Mouse (Mus musculus) embryonic fibroblast, embryonic 13.5 days (primary cell): ENCODE measurements around the gene Blnk.

Source experiments
- CTCF ChIP-seq: IDR thresholded peaks from 2 replicates; pipeline ENCODE4 v1.5.1; 2011; ENCODE audit warnings: mild to moderate bottlenecking, control low read depth, low read length, moderate library complexity, borderline replicate concordance; ENCODE audit not compliant: insufficient read depth
- POLR2A ChIP-seq: IDR thresholded peaks from 2 replicates; pipeline ENCODE4 v1.6.1; 2011; ENCODE audit warnings: low read depth, mild to moderate bottlenecking, control low read depth, low read length, moderate library complexity

DNA sequence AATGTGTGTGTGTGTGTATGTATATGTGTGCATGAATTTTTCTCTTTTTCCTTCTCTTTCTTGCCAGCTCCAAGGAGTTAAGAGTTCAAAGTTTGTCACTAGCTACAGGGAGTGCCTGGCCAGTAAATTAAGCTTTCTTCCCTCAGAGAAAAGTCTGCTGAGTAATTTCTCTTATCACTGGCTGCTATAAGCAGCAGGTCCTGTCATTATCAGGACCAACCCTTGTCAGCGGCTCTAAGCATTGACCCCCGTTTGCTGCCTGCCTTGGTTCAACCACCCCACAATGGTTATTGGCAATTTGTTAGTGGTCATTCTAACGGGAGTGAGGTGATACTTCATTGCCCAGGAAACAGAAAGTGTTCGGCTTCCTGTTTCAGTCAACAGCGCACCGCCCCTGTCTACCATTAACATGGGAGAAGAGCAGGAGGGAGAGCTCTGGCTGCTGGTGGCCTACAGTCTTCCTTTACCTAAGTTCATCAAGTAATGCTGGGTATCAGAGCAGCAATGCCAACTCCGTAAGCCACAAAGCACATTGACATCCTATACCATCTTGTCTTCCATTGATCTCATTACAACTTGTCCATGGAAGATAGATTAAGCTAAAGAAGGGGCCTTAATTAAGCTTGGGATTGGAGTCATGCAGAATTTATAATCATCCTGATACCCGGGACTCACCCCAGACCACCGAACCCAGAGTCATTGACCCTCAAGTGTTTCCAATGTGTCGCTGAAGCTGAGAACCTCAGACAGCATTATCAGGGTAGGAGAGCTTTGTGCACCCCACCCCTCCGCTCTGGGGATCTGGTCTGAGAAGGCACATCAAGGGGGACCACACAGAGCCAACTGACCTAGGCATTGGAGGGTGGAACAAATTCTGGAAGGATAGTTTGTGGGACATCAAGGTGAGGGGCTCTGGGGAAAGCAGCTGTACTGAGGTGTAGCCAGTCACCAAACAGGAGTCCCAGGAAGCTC is 17.1 kb downstream of the Blnk start:
- TF ChIP-seq POLR2A (no peak), CTCF (no peak)
